Mouse (Mus musculus) MEL (cell line): Measurements from ENCODE around the gene Casp2.

Experiments used
- CTCF ChIP-seq, 3 experiments: IDR thresholded peaks in 2 of 3; conservative IDR thresholded peaks in 1 of 3; 2 replicates each; pipeline ENCODE4 v1.5.1; 2011 to 2012; ENCODE audit warnings: low read length in 3 of 3, low read depth in 2 of 3, mild to moderate bottlenecking in 2 of 3, improper control_type of control experiment in 1 of 3, inconsistent platforms in 1 of 3, mixed read lengths in 1 of 3, moderate library complexity in 1 of 3; ENCODE audit not compliant: control insufficient read depth in 1 of 3, insufficient read depth in 1 of 3, poor library complexity in 1 of 3, severe bottlenecking in 1 of 3
- E2F4 ChIP-seq: IDR thresholded peaks from 2 replicates; pipeline ENCODE4 v1.6.1; 2011; ENCODE audit warnings: low read depth, low read length, improper control_type of control experiment, borderline replicate concordance
- ETS1 ChIP-seq: IDR thresholded peaks from 2 replicates; pipeline ENCODE4 v1.6.1; 2012; ENCODE audit warnings: low read depth, mild to moderate bottlenecking, inconsistent platforms, low read length, improper control_type of control experiment, moderate library complexity
- JUND ChIP-seq: IDR thresholded peaks from 2 replicates; pipeline ENCODE4 v1.6.1; 2011; ENCODE audit warnings: low read depth, mild to moderate bottlenecking, improper control_type of control experiment, low read length
- KAT2A ChIP-seq: conservative IDR thresholded peaks from 2 replicates; pipeline ENCODE4 v1.6.1; 2012; ENCODE audit warnings: low read depth, low read length, improper control_type of control experiment, inconsistent platforms
- MAX ChIP-seq: IDR thresholded peaks from 2 replicates; pipeline ENCODE4 v1.6.1; 2011; ENCODE audit warnings: low read length, improper control_type of control experiment
- MXI1 ChIP-seq: IDR thresholded peaks from 2 replicates; pipeline ENCODE4 v1.6.1; 2011; ENCODE audit warnings: mild to moderate bottlenecking, low read depth, low read length, improper control_type of control experiment
- POLR2A ChIP-seq, 2 experiments: IDR thresholded peaks; 2 replicates each; pipeline ENCODE4 v1.6.1; 2011 to 2012; ENCODE audit warnings: low read length in 2 of 2, mild to moderate bottlenecking in 2 of 2, control low read depth in 1 of 2, improper control_type of control experiment in 1 of 2, low read depth in 1 of 2, moderate library complexity in 1 of 2; ENCODE audit not compliant: control insufficient read depth in 1 of 2, insufficient read depth in 1 of 2, poor library complexity in 1 of 2
- POLR2AphosphoS5 ChIP-seq: IDR thresholded peaks from 2 replicates; pipeline ENCODE4 v1.6.1; 2012; ENCODE audit warnings: low read depth, borderline replicate concordance, mild to moderate bottlenecking, inconsistent platforms, low read length, moderate library complexity, mixed read lengths
- RAD21 ChIP-seq: IDR thresholded peaks from 2 replicates; pipeline ENCODE4 v1.6.1; 2011; ENCODE audit warnings: mild to moderate bottlenecking, low read depth, low read length, improper control_type of control experiment
- TCF12 ChIP-seq: IDR thresholded peaks from 2 replicates; pipeline ENCODE4 v1.6.1; 2014; ENCODE audit warnings: low read depth, mild to moderate bottlenecking, inconsistent platforms, low read length, improper control_type of control experiment, moderate library complexity
- UBTF ChIP-seq: IDR thresholded peaks from 2 replicates; pipeline ENCODE4 v1.6.1; 2012; ENCODE audit warnings: low read depth, mild to moderate bottlenecking, inconsistent platforms, low read length, improper control_type of control experiment, moderate library complexity, borderline replicate concordance; ENCODE audit not compliant: insufficient read depth
- USF1 ChIP-seq: IDR thresholded peaks from 2 replicates; pipeline ENCODE4 v1.6.1; 2014; ENCODE audit warnings: low read depth, mild to moderate bottlenecking, inconsistent platforms, low read length, improper control_type of control experiment, moderate library complexity

GRCm38 (mm10) chr6:42326509-42326908 is 61.7 kb downstream of the Casp2 start:
- TF ChIP-seq MXI1 = no peak
- TF ChIP-seq POLR2A (IDR thresholded peaks at IDR 0.05; ENCODE audit: control insufficient read depth in 1 of 2, insufficient read depth in 1 of 2, low read depth in 1 of 2, low read length in 2 of 2, poor library complexity in 1 of 2) = no peak
- peak; percentile 70 for TF ChIP-seq ETS1
- TF ChIP-seq RAD21 = no peak
- TF ChIP-seq CTCF (IDR thresholded peaks at IDR 0.05 in 2 of 3, conservative IDR thresholded peaks at IDR 0.05 in 1 of 3; ENCODE audit: control insufficient read depth in 1 of 3, insufficient read depth in 1 of 3, low read depth in 2 of 3, low read length in 3 of 3, poor library complexity in 1 of 3, severe bottlenecking in 1 of 3) = no peak
- TF ChIP-seq POLR2AphosphoS5 = no peak
- peak; percentile 77 for TF ChIP-seq TCF12
- no peak for TF ChIP-seq JUND
- TF ChIP-seq KAT2A = no peak
- TF ChIP-seq USF1 = no peak
- TF ChIP-seq MAX = no peak
- no peak for TF ChIP-seq UBTF
- no peak for TF ChIP-seq E2F4
